Mouse (Mus musculus) embryonic facial prominence, embryonic 13.5 days (tissue): ENCODE measurements around the gene Pnpla2. TPM values are rescaled to one million over a fixed set of nuclear protein-coding genes. Genes with fewer than 3 reads are reported as not detected.
A peak's percentile ranks its signal among the peaks of the same experiment; 100 is the strongest.

Experiments
- ATAC-seq: fragments of 200-750 bp; cut with Nextera tagmentation; 2 replicates; pipeline ENCODE4 v1.8.0; 2017; ENCODE audit warnings: low read depth; ENCODE audit not compliant: insufficient number of reproducible peaks, insufficient read depth, low FRiP score, low TSS enrichment
- H3K27ac ChIP-seq: fragments of 300-500 bp; sonication (generic); 2 replicates; pipeline ENCODE4 v1.5.1; 2015; ENCODE audit warnings: moderate library complexity, mild to moderate bottlenecking, inconsistent platforms
- H3K27me3 ChIP-seq: fragments of 300-500 bp; sonication (generic); 2 replicates; pipeline ENCODE4 v1.6.1; 2015; ENCODE audit warnings: mild to moderate bottlenecking, inconsistent platforms
- H3K36me3 ChIP-seq: fragments of 300-500 bp; sonication (generic); 2 replicates; pipeline ENCODE4 v1.6.1; 2015; ENCODE audit warnings: mild to moderate bottlenecking, inconsistent platforms
- H3K4me1 ChIP-seq: fragments of 300-500 bp; sonication (generic); 2 replicates; pipeline ENCODE4 v1.6.1; 2015; ENCODE audit warnings: inconsistent platforms
- H3K4me2 ChIP-seq: fragments of 300-500 bp; sonication (generic); 2 replicates; pipeline ENCODE4 v1.6.1; 2015; ENCODE audit warnings: moderate library complexity, mild to moderate bottlenecking, inconsistent platforms
- H3K4me3 ChIP-seq: fragments of 300-500 bp; sonication (generic); 2 replicates; pipeline ENCODE4 v1.5.1; 2015; ENCODE audit warnings: mild to moderate bottlenecking, inconsistent platforms
- H3K9ac ChIP-seq: fragments of 300-500 bp; sonication (generic); 2 replicates; pipeline ENCODE4 v1.6.1; 2015; ENCODE audit warnings: mild to moderate bottlenecking, inconsistent platforms
- H3K9me3 ChIP-seq: fragments of 300-500 bp; sonication (generic); 2 replicates; pipeline ENCODE4 v1.6.1; 2016; ENCODE audit warnings: inconsistent platforms
- whole genome bisulfite sequencing: fragments of 180-500 bp; shearing (Covaris S2); methylation state at CpG from one replicate; pipeline ENCODE4 v1.1.7; 2015; ENCODE audit warnings: mixed read lengths; 5-methylcytosine and 5-hydroxymethylcytosine counted together
- polyA plus RNA-seq: library from polyadenylated mRNA; unstranded; fragments of >200 nt; fragmentation: Nextera tagmentation; extraction: Ambion mirVana; gene quantifications from 2 replicates; pipeline ENCODE4 v1.2.1, GENCODE M21; 2015

The Pnpla2 gene
- polyA plus RNA-seq, 1 experiment from 2014 or later = 13.4 TPM

DNA sequence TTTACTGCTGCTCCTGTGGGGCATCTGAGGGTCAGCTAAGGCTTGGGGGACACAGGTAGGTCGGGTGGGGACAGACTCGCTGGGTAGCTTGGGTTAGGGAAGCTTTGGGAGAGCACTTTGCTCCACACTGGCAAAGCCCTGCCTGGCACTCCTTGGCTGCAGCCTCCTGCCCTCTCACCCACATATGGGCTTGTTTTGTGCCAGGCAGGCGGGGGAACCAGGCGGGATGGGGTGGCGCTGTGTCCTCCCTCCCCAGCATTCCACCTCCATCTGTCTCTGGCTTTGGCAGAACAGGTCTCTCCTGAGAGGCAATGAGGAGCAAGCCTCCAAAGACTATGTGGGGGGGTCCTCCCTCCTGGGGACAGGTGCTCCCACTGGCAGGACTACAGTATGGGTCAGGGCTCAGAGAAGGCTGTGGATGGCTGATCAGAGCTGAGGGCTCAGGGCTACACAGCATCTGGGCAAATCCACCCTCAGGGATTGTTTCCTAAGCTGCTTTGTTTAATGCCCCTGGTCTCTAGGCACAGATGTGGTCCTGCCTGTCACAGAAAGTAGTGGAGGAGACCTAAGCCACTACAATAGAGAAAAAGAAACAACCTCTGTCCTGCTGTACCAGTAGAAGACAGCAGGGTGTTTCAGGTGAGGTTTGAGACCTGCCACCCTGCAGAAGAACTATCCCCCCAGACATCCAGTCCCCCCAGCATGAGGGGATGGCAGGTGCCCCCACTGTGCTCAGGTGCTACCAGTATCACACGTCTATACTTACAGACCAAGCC, 22.1 kb upstream of the Pnpla2 start:
- no peak overlapping the region for H3K4me3 ChIP-seq
- H3K27ac ChIP-seq = no peak overlapping the region
- H3K4me2 ChIP-seq = no peak overlapping the region
- ATAC-seq = no peak
- H3K9me3 ChIP-seq = no peaks in the 10 kb centered on the region
- no peaks in the 10 kb centered on the region for H3K27me3 ChIP-seq
- peaks cover 58% of the 10 kb centered on the region for H3K4me1 ChIP-seq
- peaks cover 39% of the 10 kb centered on the region for H3K36me3 ChIP-seq
- peak overlapping the region; percentile 46; the same call in 1 of the 2 replicates for H3K9ac ChIP-seq
- 89% methylated on average over 6 of the region's 6 CpGs for WGBS

DNA sequence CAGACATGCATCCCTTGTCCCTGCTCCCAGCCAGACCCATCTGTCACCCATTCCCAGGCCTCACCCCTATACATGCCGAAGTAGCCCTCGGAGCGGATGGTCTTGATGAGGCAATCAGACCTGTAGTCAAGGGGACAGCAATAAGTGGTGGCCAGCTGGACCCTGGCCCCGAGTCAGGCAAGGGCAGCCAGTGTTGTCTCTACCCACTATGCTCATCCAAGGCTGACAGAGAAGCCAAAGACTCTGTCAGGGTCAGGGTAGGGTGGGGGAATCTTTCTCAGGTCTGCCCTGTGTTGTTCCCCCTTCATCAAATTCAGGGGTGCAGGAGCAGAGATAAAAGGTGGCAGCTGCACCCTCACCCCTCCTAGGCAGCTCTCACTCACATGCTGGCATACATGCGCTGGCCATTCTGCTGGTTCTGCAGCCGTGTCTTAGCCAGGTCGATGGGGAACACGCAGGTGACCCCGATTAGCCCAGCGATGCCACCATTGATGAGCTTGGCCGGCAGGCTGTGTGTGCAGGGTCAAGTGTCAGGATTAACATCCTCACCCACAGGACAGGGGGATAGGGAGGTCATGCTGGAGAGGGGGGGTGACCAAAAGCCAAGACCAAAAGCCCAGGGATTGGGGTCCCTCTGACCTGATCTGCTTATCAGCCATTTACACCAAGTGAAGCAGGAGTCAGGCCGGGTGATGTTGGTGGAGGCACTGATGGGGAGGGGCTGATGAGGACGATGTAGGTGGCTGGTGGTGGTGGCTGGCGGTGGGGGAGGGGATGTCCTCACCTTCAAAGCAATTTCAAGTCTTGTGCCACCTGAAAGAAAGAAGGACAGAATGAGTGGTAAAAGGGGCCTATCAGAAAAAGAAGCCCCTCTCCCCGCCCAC, 21.2 kb upstream of the Pnpla2 start:
- Histone ChIP-seq H3K27me3 (no peaks in the 10 kb centered on the region), H3K9ac (peak overlapping the region; percentile 77), H3K4me3 (peak overlapping the region; percentile 55), H3K9me3 (no peaks in the 10 kb centered on the region), H3K27ac (peak overlapping the region; percentile 55), H3K4me1 (peaks cover 57% of the 10 kb centered on the region), H3K36me3 (peaks cover 47% of the 10 kb centered on the region), H3K4me2 (peak overlapping the region; percentile 89)
- ATAC-seq = no peak
- WGBS = 76% methylated on average over 15 of the region's 15 CpGs

DNA sequence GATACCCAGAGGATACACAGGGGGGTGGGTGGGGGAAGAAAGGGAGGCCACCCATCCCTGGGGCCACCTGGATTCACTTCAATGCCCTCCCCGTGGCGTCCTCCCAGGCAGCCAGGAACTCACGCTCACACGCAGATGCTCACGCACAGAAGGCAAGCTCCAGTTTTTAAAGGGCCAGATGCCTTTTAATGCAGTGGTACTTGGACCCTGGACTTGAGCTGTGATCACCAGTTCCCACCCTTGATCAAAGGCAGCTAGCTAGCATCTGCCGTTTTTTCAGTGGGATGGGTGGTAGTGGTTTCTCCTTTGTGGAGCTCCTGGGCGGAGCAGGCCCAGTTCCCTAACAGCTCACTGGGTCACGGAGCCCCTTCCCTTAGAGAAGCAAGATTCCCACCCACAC, 20.5 kb upstream of the Pnpla2 start:
- no peak for ATAC-seq
- Histone ChIP-seq H3K4me1 (peaks cover 50% of the 10 kb centered on the region), H3K36me3 (peaks cover 54% of the 10 kb centered on the region), H3K27me3 (no peaks in the 10 kb centered on the region), H3K9ac (peak overlapping the region; percentile 77), H3K9me3 (no peaks in the 10 kb centered on the region), H3K27ac (peak overlapping the region; percentile 55), H3K4me3 (peak overlapping the region; percentile 55), H3K4me2 (peak overlapping the region; percentile 89)
- WGBS = 11% methylated on average over 8 of the region's 8 CpGs

DNA sequence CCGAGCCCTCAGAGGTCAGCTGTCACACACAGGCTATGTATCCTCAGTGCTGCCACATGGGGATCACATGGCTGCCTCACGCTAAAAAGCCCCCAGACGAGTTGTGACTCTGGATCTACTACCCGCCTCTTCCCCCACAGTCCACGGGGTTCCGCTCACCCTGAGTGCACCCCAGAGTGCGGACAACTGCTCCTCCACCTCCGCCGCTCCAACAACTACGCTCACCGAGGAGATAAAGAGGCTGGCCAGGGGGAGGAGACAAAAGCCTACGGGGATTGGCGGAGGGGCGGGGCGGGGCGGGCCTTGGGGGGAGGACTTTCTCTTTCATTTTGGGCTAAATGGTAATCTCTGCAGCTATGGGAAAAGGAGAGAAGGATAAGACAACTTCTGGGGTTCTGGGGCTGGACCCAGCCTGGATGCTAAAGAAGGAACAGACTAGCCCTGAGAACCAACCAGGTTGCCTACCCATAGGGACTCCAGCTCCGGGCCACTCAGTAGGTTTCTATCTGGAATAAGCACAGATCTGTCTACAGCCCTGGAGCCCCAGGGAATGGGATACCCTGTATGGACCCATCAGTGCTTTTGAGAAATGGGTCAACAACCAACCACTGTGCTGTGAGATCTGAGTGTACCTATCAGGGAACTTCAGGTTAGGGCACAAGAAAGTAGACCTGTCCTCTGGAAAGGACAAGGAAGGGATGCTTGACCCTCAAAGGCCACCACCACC, 19.7 kb upstream of the Pnpla2 start:
- peak overlapping the region; percentile 55 for H3K27ac ChIP-seq
- no peaks in the 10 kb centered on the region for H3K27me3 ChIP-seq
- H3K4me1 ChIP-seq = peaks cover 46% of the 10 kb centered on the region
- H3K36me3 ChIP-seq = peaks cover 59% of the 10 kb centered on the region
- ATAC-seq = no peak
- H3K4me3 ChIP-seq = peak overlapping the region; percentile 55
- no peaks in the 10 kb centered on the region for H3K9me3 ChIP-seq
- 4% methylated on average over 17 of the region's 17 CpGs for WGBS
- peak overlapping the region; percentile 77 for H3K9ac ChIP-seq
- H3K4me2 ChIP-seq = peak overlapping the region; percentile 89

DNA sequence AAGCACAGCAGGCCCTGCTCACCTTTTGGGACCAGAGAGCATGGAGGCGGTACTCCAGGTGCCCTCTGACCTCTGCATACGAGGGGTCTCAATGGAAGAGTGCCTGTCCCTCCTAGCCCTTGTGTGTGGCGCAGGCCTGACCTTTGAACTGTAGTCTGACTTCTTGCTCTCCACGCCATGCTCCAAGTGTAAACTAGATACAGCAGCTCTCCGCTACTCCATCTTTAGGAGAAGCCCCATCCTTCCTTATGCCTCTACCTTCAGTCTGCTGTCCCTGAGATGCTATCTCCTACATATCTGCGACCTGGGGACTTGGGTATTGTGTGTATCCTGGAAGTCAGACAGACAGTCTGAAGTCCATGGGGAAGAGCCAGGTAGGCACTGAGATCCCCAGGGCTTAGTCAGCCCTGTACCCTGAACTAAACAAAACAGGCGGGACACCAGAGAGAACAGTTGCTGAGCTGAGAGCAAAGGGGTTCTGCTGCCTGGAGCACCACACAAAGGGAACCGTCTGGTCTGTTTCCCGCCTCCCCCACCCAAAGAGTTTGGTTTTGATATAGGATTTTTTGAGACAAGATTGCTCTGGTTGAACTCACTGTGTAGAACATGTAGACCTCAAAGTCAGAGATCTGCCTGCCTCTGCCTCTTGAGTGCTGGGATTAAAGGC, 19.0 kb upstream of the Pnpla2 start:
- H3K4me2 ChIP-seq = peak overlapping the region; percentile 90
- ATAC-seq = no peak
- peak overlapping the region; percentile 55; the same call in 1 of the 2 replicates for H3K4me3 ChIP-seq
- H3K27ac ChIP-seq = no peak overlapping the region; the same call in 1 of the 2 replicates
- H3K36me3 ChIP-seq = peaks cover 58% of the 10 kb centered on the region
- H3K4me1 ChIP-seq = peaks cover 50% of the 10 kb centered on the region
- no peak overlapping the region for H3K9ac ChIP-seq
- 73% methylated on average over 9 of the region's 9 CpGs for WGBS
- H3K9me3 ChIP-seq = no peaks in the 10 kb centered on the region
- H3K27me3 ChIP-seq = no peaks in the 10 kb centered on the region

DNA sequence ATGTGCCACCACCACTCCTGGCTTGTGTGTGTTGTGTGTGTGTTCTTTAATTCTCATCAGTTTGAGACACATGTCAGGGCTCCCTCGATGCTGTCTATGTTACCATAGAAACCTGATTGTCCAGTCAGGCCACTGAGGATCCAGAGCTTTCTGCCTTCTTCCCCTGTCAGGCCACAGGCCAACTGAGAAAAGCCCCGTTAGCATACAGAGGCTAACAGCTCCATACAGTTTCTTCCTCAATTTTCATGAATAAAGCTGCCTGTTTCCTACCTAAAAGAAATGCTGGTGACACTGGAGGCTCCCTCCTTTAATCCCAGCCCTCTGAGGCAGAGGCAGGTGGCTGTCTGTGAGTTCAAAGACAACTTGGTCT, 18.5 kb upstream of the Pnpla2 start:
- no peak for ATAC-seq
- H3K4me3 ChIP-seq = peak overlapping the region; percentile 64
- peak overlapping the region; percentile 84; the same call in 1 of the 2 replicates for H3K9ac ChIP-seq
- peaks cover 58% of the 10 kb centered on the region for H3K36me3 ChIP-seq
- peak overlapping the region; percentile 90 for H3K4me2 ChIP-seq
- peaks cover 53% of the 10 kb centered on the region for H3K4me1 ChIP-seq
- 63% methylated on average over 2 of the region's 2 CpGs for WGBS
- no peaks in the 10 kb centered on the region for H3K9me3 ChIP-seq
- H3K27me3 ChIP-seq = no peaks in the 10 kb centered on the region
- 0 out of 2 replicates have a peak overlapping the region, but pooled peaks have one; percentile 58 for H3K27ac ChIP-seq

DNA sequence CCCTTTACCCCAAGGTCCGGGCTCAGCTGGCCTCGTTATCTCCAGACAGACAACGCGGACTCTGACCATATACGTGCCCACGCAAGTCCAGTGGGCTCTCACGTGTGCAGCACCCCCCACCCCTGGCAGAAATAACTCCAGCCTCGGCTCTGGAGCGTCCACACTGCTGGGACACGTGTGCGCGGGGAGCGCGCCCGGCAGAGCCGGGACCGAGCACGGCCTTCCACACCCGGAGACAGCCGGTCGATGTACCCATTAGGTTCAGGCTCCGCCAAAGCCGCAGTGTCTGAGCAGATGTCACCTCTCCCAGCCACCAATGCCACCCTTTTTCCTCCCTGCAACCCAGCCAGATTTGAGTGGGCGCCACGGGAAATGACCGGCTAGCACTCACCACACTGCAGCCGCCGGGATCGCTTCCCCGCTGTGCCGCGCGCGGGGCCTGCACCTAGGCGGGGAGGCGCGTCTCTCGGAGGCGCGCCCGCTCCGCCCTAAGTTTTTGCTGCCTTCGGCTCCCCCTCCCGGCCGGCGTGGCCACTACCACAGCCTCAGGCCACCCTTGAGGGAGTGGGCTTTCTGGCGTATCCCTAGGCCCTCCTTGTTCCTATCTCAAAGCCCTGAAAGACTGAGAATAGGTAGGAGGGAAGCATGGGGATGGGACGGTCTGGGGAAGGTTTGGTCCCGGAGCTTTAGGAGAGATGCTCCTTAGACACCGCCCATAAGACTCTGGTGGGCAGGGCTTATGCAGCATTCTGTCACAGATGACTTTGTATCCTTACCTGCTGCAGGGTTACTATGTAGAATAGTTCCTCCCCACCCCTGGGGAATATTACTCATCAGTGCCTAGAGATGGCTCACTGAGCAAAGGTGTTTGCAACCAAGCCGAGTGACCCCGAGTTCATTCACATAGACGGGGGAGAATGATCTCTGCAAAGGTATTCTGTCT, 17.5 kb upstream of the Pnpla2 start, which contains the start of gene Slc25a22:
Gene Slc25a22, minus strand, starts transcription at position 715 of the 943 bp plus-strand sequence.
- H3K27ac ChIP-seq = peak within 1 kb of the TSS; percentile 58; the same call in 1 of the 2 replicates
- H3K4me2 ChIP-seq = peak within 1 kb of the TSS; percentile 90
- H3K36me3 ChIP-seq = peaks cover 51% of the 10 kb centered on the region
- peak; percentile 62 for ATAC-seq
- peak within 1 kb of the TSS; percentile 84 for H3K9ac ChIP-seq
- no peaks in the 10 kb centered on the region for H3K9me3 ChIP-seq
- no peaks in the 10 kb centered on the region for H3K27me3 ChIP-seq
- peak within 1 kb of the TSS; percentile 64 for H3K4me3 ChIP-seq
- peaks cover 62% of the 10 kb centered on the region for H3K4me1 ChIP-seq
- 5% methylated on average over 53 of the region's 53 CpGs for WGBS

DNA sequence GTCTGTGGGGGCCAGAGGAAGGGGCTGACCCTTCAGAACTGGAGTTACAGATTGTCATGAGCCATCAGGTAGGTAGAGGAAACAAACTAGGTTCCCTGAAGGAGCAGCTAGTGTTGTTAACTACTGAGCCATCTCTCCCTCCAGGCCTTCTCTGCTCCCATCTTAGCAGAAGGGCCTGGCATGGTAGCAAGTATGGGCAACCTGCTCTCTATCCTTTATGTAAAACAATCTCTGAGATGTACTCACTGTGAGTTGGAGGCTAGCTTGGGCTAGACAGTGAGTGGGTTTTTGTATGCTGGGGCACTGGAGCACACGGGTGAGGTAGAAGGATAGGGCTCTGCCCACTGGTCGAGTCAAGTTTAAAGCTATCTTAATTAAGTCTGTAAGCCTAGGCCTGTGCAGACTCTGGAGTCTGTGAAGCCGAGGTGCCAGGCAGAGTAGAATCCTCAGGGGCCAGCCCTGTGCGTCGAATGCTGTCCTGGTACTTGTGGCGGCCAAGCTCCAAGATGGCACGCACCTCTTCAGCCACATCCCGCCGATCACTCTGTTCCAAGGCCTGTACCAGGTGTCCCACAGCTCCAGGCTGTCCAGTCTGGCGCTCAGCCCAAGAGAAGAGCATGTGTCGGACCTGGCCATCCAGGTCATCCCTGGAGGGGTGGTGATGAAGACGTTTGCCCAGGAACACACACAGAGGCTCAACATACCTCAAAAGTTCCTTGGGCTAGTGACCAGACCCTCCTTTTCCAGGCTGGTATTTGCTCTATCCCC, 16.6 kb upstream of the Pnpla2 start:
- no peaks in the 10 kb centered on the region for H3K9me3 ChIP-seq

DNA sequence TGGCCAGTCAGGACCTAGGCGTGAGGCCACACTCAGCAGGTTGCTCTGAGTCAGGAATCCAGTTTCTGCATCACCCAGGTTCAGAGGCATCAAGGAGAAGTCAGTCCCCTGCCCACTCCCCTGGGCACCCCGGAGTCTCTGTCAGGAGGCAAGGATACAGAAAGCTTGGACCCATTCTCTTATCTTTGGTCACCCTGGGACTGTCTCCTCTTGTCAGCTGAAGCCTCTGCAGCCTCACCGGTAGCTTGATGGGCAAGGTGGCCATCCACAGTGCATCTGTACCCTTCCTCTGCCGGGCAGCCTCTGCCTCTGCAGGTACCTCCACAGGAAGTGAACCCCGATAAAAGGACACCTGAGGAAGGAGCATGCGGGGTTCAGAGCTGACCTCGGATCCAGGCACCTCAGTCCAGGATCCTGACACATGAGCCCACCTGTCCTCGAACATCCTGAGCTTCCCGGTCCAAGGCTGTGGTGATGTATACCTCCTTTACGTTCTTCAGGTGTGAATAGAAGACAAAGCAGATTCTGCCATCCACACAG, 15.8 kb upstream of the Pnpla2 start:
- Histone ChIP-seq H3K4me2 (no peak overlapping the region), H3K27me3 (no peaks in the 10 kb centered on the region), H3K4me1 (peaks cover 69% of the 10 kb centered on the region), H3K36me3 (peaks cover 38% of the 10 kb centered on the region), H3K27ac (no peak overlapping the region), H3K9ac (no peak overlapping the region), H3K4me3 (no peak overlapping the region), H3K9me3 (no peaks in the 10 kb centered on the region)
- ATAC-seq = no peak
- 96% methylated on average over 10 of the region's 10 CpGs for WGBS

More for the DNA sequence above, 16.6 kb upstream of the Pnpla2 start:
- Histone ChIP-seq H3K4me3 (no peak overlapping the region), H3K36me3 (peaks cover 43% of the 10 kb centered on the region), H3K4me1 (peaks cover 70% of the 10 kb centered on the region), H3K4me2 (peak overlapping the region; percentile 90; the same call in 1 of the 2 replicates), H3K27ac (0 out of 2 replicates have a peak overlapping the region, but pooled peaks have one; percentile 58), H3K27me3 (no peaks in the 10 kb centered on the region), H3K9ac (peak overlapping the region; percentile 84; the same call in 1 of the 2 replicates)
- ATAC-seq = no peak
- 88% methylated on average over 12 of the region's 12 CpGs for WGBS
